Mouse (Mus musculus): ENCODE measurements around the gene Dnah2. TPM values are rescaled to one million over a fixed set of nuclear protein-coding genes. Genes with fewer than 3 reads are reported as not detected.

The Dnah2 gene
- polyA plus RNA-seq, 1 experiment from 2014 or later: 3.0 TPM

DNA sequence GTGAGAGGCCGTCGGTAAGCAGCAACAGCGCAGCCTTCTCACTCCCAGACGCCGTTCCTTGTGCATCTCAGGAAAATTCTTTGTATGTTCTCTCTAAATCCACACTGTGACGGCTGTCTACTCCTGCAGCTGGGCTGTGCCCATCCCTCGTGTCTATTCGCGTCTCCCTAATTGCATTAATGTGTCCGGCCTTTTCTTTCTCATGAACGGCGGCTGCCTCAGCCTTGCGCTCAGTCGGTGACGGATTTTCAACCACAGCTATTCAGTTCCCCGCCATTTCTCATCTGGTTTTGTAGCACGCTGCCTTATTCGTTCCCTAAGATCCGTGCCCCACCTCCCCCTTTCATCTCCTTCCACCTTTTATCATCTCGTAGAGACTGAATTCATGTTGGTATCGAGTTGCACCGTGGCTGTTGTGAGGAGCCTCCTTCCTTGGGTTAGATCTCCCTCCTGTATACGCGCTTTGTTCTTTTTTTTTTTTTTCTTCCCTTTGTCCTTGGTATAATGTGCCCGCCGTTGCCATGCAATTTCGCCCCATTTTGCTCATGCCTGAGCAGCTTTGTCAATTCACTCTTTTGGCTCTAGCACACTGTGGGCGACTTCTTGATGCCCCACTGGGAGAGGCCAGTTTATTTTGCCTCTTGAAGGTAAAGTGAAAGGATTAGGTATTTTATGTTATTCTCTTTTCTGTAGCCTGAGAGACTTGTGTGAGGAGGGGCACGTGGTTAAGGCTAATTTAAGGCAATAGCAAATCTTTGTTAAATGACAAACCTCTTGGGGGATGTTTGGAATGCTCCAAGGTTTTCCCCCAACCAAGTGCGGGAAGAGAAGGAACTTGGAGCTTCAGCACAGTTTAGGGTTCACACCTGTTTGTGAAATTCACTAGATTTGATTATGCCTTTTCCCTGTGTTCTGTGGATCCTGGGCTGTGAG is 21.5 kb downstream of the Dnah2 start:
- WGBS: 3% methylated on average over 30 of the region's 30 CpGs
- peak overlapping the region; percentile 96 for H3K27ac ChIP-seq (ENCODE audit: low read depth, low read length)
- peak overlapping the region; percentile 68 for H3K9ac ChIP-seq (ENCODE audit: low read depth, low read length)
- H3K4me2 ChIP-seq (ENCODE audit: low read length): peak overlapping the region; percentile 58
- ATAC-seq: peak; percentile 55
- H3K27me3 ChIP-seq (replicated peaks; ENCODE audit: control insufficient read depth, insufficient read depth, low read length): no peaks in the 10 kb centered on the region
- peaks cover 12% of the 10 kb centered on the region; the same call in 1 of the 2 replicates for H3K4me1 ChIP-seq (ENCODE audit: control insufficient read depth, insufficient read depth, low read depth, low read length)
- no peaks in the 10 kb centered on the region for H3K9me3 ChIP-seq (ENCODE audit: control insufficient read depth, low read length)
- H3K36me3 ChIP-seq (ENCODE audit: control insufficient read depth, insufficient read depth, low read length): no peaks in the 10 kb centered on the region
- H3K4me3 ChIP-seq (ENCODE audit: low read length): peak overlapping the region; percentile 25

DNA sequence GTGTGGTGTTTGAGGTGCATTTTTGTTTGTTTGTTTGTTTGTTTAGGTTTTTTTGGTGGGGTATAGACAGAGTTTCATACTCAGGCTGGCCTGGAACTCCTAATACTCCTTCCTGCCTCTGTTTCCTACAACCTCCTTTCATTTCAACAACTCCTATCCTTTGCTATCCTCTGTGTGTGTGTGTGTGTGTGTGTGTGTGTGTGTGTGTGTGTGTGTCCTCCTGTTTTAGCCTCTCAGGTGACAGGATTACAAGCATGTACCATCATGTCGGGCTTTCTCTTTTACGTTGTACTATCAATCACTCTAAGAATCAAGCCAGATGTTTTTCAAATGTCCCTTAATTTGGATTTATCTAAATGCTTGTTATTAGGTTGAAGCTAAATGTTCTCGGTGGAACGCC is 22.3 kb downstream of the Dnah2 start:
- peak overlapping the region; percentile 58 for H3K4me2 ChIP-seq (ENCODE audit: low read length)
- peak overlapping the region; percentile 96 for H3K27ac ChIP-seq (ENCODE audit: low read depth, low read length)
- 0 out of 2 replicates have a peak, but pooled peaks have one; percentile 40 for ATAC-seq
- H3K4me3 ChIP-seq (ENCODE audit: low read length): no peak overlapping the region
- H3K4me1 ChIP-seq (ENCODE audit: control insufficient read depth, insufficient read depth, low read depth, low read length): peaks cover 12% of the 10 kb centered on the region; the same call in 1 of the 2 replicates
- H3K9ac ChIP-seq (ENCODE audit: low read depth, low read length): peak overlapping the region; percentile 68
- no peaks in the 10 kb centered on the region for H3K27me3 ChIP-seq (replicated peaks; ENCODE audit: control insufficient read depth, insufficient read depth, low read length)
- H3K9me3 ChIP-seq (ENCODE audit: control insufficient read depth, low read length): no peaks in the 10 kb centered on the region
- WGBS: 13% methylated on average over 4 of the region's 4 CpGs
- H3K36me3 ChIP-seq (ENCODE audit: control insufficient read depth, insufficient read depth, low read length): no peaks in the 10 kb centered on the region

DNA sequence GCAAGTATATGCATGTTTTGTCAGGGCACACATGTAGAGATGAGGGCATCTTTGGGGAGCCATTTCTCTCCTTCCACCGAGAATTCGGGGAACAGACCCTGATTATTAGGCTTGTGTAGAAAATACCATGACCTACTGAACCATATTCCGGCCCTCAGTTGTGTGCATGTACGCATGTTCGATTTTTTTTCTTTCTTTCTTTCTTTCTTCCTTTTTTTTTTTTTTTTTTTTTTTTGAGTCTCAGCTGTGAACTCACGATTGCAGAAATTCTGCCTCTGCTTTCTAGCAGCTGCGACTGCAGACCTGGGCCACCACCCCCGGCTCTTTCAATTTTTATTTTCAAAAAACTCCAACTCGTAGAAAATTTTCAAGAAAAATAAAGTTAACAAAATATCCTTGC is 23.2 kb downstream of the Dnah2 start:
- Histone ChIP-seq H3K27ac (ENCODE audit: low read depth, low read length) (no peak overlapping the region; the same call in 1 of the 2 replicates), H3K9me3 (ENCODE audit: control insufficient read depth, low read length) (no peaks in the 10 kb centered on the region), H3K9ac (ENCODE audit: low read depth, low read length) (no peak overlapping the region), H3K4me2 (ENCODE audit: low read length) (no peak overlapping the region), H3K36me3 (ENCODE audit: control insufficient read depth, insufficient read depth, low read length) (no peaks in the 10 kb centered on the region), H3K4me3 (ENCODE audit: low read length) (no peak overlapping the region), H3K4me1 (ENCODE audit: control insufficient read depth, insufficient read depth, low read depth, low read length) (peaks cover 12% of the 10 kb centered on the region; the same call in 1 of the 2 replicates), H3K27me3 (replicated peaks; ENCODE audit: control insufficient read depth, insufficient read depth, low read length) (no peaks in the 10 kb centered on the region)
- WGBS: 84% methylated on average over 9 of the region's 9 CpGs
- no peak for ATAC-seq

DNA sequence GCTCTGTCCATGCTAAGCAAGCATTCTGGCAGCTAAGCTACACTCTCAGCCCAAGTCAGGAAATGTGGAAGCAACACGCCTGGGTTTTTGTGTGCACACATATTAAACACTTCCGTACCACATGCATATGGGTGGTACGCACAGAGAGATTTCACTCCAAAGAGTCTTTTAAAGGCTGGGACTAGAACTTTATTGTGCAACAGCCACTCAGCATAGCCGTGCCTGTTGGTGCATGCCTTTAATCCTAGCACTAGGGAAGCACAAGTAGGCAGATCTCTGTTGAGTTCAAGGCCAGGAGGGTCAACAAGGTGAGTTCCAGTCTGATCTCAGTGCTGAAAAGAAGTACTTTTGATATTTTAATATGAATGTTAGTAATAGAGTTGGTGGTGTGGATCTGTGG is 25.3 kb downstream of the Dnah2 start:
- no peaks in the 10 kb centered on the region for H3K9me3 ChIP-seq (ENCODE audit: control insufficient read depth, low read length)
- no peak for ATAC-seq
- no peaks in the 10 kb centered on the region for H3K36me3 ChIP-seq (ENCODE audit: control insufficient read depth, insufficient read depth, low read length)
- WGBS: 91% methylated on average over 4 of the region's 4 CpGs
- peaks cover 12% of the 10 kb centered on the region; the same call in 1 of the 2 replicates for H3K4me1 ChIP-seq (ENCODE audit: control insufficient read depth, insufficient read depth, low read depth, low read length)
- H3K4me3 ChIP-seq (ENCODE audit: low read length): no peak overlapping the region
- H3K27ac ChIP-seq (ENCODE audit: low read depth, low read length): no peak overlapping the region
- no peak overlapping the region for H3K4me2 ChIP-seq (ENCODE audit: low read length)
- no peaks in the 10 kb centered on the region for H3K27me3 ChIP-seq (replicated peaks; ENCODE audit: control insufficient read depth, insufficient read depth, low read length)
- H3K9ac ChIP-seq (ENCODE audit: low read depth, low read length): no peak overlapping the region

DNA sequence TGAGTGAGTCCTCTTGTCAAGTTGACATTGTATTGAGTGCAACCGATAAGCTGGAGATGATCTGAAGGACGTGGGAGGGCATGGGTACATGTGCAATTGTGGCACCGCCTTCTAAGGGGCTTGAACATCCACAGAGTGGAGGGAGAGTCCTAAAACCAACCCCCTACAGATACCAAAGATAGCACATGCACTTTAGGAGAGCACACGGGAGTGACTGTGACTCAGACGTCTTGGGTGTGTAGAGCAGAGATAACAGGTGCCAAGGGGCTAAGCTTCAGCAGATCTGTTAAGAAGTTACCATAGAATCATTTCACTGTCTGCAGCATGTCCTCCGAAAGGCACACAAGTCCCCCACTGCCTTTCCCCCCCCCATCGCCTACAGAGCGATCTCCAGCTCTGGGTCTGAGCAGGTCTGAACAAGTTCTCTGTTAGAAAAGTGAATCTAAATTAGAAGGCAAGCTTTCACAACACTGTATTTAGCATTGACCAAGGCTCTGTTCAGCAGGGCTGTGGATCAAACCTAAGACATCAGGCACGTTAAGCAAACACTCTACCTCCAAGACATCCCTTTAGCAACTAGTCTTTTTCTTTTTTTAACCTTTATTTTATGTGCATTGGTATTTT is 27.3 kb downstream of the Dnah2 start:
- no peak overlapping the region for H3K27ac ChIP-seq (ENCODE audit: low read depth, low read length)
- no peak overlapping the region for H3K4me3 ChIP-seq (ENCODE audit: low read length)
- no peak overlapping the region for H3K4me2 ChIP-seq (ENCODE audit: low read length)
- ATAC-seq: no peak
- no peaks in the 10 kb centered on the region for H3K4me1 ChIP-seq (ENCODE audit: control insufficient read depth, insufficient read depth, low read depth, low read length)
- H3K27me3 ChIP-seq (replicated peaks; ENCODE audit: control insufficient read depth, insufficient read depth, low read length): no peaks in the 10 kb centered on the region
- H3K36me3 ChIP-seq (ENCODE audit: control insufficient read depth, insufficient read depth, low read length): no peaks in the 10 kb centered on the region
- no peaks in the 10 kb centered on the region for H3K9me3 ChIP-seq (ENCODE audit: control insufficient read depth, low read length)
- WGBS: 87% methylated on average over 9 of the region's 9 CpGs
- no peak overlapping the region for H3K9ac ChIP-seq (ENCODE audit: low read depth, low read length)

DNA sequence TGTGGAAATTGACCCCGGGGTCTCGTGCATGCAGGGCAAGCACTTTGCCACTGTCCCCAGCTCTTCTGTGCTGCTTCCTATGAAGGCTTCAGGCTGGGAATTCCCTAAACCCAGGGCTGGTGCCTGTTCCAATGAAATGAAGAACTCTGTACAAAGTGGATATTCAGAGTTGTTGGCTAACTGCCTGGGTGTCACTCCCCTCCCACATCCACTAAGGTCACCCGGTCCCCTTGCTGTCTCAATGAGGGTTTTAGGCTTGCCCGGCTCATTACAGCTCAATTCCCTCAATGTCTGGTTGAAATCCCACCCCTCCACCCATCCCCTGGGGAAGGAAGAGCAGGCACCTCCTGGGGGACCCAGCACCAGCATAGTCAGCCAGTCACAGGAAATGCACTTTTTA is 28.9 kb downstream of the Dnah2 start:
- no peak overlapping the region for H3K27ac ChIP-seq (ENCODE audit: low read depth, low read length)
- no peak overlapping the region for H3K4me3 ChIP-seq (ENCODE audit: low read length)
- no peak for ATAC-seq
- 68% methylated on average over 4 of the region's 4 CpGs for WGBS
- no peaks in the 10 kb centered on the region for H3K4me1 ChIP-seq (ENCODE audit: control insufficient read depth, insufficient read depth, low read depth, low read length)
- no peak overlapping the region for H3K9ac ChIP-seq (ENCODE audit: low read depth, low read length)
- H3K9me3 ChIP-seq (ENCODE audit: control insufficient read depth, low read length): no peaks in the 10 kb centered on the region
- H3K4me2 ChIP-seq (ENCODE audit: low read length): no peak overlapping the region
- H3K36me3 ChIP-seq (ENCODE audit: control insufficient read depth, insufficient read depth, low read length): no peaks in the 10 kb centered on the region
- no peaks in the 10 kb centered on the region for H3K27me3 ChIP-seq (replicated peaks; ENCODE audit: control insufficient read depth, insufficient read depth, low read length)

DNA sequence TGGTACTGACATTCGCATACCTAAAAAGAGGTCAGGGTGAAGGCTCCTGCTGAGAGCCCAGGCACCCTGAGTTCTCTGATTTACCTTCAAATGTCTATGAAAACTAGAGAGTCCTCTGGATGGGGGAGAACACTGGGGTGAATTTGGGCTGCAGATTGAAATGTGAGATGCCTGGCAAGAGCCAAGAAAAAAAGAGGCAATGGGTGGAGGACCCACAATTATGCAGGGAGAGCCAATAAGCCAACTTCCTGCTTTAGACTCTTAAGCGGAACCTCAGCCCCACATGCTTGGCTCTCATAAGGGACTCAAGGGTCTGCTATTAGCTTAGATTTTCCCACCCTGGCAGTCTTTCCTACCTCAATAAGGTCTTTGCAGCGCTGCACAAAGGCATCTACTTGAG is 32.2 kb downstream of the Dnah2 start:
- Histone ChIP-seq H3K9ac (ENCODE audit: low read depth, low read length) (0 out of 2 replicates have a peak overlapping the region, but pooled peaks have one; percentile 13), H3K27me3 (replicated peaks; ENCODE audit: control insufficient read depth, insufficient read depth, low read length) (no peaks in the 10 kb centered on the region), H3K4me3 (ENCODE audit: low read length) (no peak overlapping the region), H3K36me3 (ENCODE audit: control insufficient read depth, insufficient read depth, low read length) (no peaks in the 10 kb centered on the region), H3K4me2 (ENCODE audit: low read length) (no peak overlapping the region), H3K27ac (ENCODE audit: low read depth, low read length) (no peak overlapping the region), H3K4me1 (ENCODE audit: control insufficient read depth, insufficient read depth, low read depth, low read length) (no peaks in the 10 kb centered on the region), H3K9me3 (ENCODE audit: control insufficient read depth, low read length) (no peaks in the 10 kb centered on the region)
- 82% methylated on average over 3 of the region's 3 CpGs for WGBS
- ATAC-seq: no peak

DNA sequence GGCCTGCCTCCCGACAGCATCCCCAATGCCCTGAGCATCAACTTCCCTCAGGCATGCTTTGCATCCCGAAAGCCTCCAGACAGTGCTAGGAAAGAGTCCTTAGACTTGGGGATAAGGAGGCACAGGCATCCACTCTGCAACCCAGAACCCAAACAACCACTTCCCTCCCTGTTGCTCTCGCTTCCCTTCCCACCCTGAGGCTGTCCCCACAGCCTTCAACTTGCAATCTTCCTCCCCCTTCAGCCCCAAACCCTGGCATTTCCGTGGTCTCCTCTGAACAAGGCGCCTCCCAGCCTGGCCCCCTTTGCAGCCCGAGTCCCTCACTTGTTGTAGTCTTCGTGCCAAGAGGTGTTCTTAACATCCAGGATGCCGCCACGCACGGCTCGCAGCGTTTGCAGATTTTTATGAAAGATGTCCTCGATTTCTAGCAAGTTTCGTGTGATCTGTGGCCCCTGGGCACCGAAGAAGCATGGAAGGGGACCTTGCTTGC is 32.7 kb downstream of the Dnah2 start:
- no peaks in the 10 kb centered on the region for H3K4me1 ChIP-seq (ENCODE audit: control insufficient read depth, insufficient read depth, low read depth, low read length)
- no peaks in the 10 kb centered on the region for H3K9me3 ChIP-seq (ENCODE audit: control insufficient read depth, low read length)
- no peaks in the 10 kb centered on the region for H3K36me3 ChIP-seq (ENCODE audit: control insufficient read depth, insufficient read depth, low read length)
- ATAC-seq: no peak
- no peaks in the 10 kb centered on the region for H3K27me3 ChIP-seq (replicated peaks; ENCODE audit: control insufficient read depth, insufficient read depth, low read length)
- no peak overlapping the region for H3K9ac ChIP-seq (ENCODE audit: low read depth, low read length)
- no peak overlapping the region for H3K4me2 ChIP-seq (ENCODE audit: low read length)
- 72% methylated on average over 15 of the region's 15 CpGs for WGBS
- H3K27ac ChIP-seq (ENCODE audit: low read depth, low read length): no peak overlapping the region
- H3K4me3 ChIP-seq (ENCODE audit: low read length): no peak overlapping the region

DNA sequence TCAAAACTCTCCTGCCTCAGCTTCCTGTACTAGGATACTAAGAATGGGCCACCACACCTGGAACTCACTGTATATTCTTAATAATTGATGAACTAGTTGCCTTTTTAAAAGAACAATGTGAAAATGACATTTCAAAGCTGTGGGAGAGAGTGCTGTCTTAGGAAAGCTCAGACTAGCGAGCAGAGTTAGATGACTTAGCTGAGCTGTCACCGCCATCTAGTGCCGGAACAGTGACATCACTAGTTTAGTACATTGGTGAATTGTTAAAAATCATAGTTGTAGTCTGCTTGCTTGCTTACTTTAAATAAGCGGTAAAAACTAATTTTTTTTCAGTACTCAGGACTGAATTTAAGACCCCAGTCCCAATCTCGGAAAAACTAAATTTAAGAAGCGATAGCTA is 35.1 kb downstream of the Dnah2 start:
- Histone ChIP-seq H3K27ac (ENCODE audit: low read depth, low read length) (no peak overlapping the region), H3K4me2 (ENCODE audit: low read length) (no peak overlapping the region), H3K36me3 (ENCODE audit: control insufficient read depth, insufficient read depth, low read length) (no peaks in the 10 kb centered on the region), H3K9ac (ENCODE audit: low read depth, low read length) (no peak overlapping the region), H3K4me1 (ENCODE audit: control insufficient read depth, insufficient read depth, low read depth, low read length) (no peaks in the 10 kb centered on the region), H3K27me3 (replicated peaks; ENCODE audit: control insufficient read depth, insufficient read depth, low read length) (no peaks in the 10 kb centered on the region), H3K4me3 (ENCODE audit: low read length) (no peak overlapping the region), H3K9me3 (ENCODE audit: control insufficient read depth, low read length) (no peaks in the 10 kb centered on the region)
- ATAC-seq: peak; percentile 77; the same call in 1 of the 2 replicates
- 7% methylated on average over 6 of the region's 6 CpGs for WGBS
